Mouse (Mus musculus) heart, adult 18-20 months (tissue): ENCODE data around the gene Rabep2. TPM values are rescaled to one million over a fixed set of nuclear protein-coding genes. Genes with fewer than 3 reads are reported as not detected.

Experiments
- DNase-seq, 2 experiments: peaks; one replicate each; pipeline ENCODE4 v3.0.0; 2021 to 2022; ENCODE audit warnings: mixed read lengths in 1 of 2
- total RNA-seq, 2 experiments: library from RNA; stranded (reverse); gene quantifications; 2 replicates each; pipeline ENCODE4 v1.2.3; 2021

Rabep2 gene
- total RNA-seq, 2 experiments from 2014 or later, result 5.5 to 7.5 TPM

DNA sequence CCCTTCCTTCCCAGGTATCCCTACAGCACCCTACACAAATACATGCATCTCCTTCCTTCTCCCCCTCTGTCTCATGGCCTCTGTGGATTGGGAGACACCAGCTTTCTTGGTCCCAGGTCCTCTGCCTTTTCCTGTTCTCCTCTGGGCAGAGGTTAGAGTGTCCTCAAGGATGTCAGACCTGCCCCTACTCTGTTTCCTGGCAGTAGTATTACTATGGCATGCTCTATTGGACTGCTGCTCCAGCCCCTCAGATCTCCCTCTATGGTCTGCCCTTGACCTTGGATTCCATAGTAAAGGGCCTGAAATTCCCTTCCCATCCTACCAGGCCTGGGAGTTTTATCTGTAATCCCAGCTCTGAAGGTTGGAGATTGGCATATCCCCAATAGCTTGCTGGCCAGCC lies 1.6 kb downstream of the Rabep2 start:
- no peak for DNase-seq

DNA sequence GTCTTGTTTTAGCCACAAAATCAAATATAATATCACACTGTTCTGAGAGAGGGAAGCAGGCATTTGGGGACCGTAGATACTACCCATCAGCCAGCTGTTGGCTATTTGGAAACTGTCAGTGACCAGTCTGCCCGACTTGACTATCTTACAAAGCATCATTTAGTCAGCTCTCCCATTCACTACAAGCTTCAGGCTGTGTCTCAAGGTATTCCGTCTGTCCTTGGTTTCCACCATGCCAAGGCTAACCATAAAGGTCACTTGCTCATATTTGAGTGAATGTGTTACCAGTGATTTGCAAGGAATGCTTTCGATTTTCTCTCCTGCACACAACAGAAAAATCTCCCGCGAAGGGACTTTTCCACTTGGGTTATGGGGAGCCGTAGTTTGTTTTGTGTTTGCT lies 6.2 kb downstream of the Rabep2 start:
- no peak for DNase-seq

DNA sequence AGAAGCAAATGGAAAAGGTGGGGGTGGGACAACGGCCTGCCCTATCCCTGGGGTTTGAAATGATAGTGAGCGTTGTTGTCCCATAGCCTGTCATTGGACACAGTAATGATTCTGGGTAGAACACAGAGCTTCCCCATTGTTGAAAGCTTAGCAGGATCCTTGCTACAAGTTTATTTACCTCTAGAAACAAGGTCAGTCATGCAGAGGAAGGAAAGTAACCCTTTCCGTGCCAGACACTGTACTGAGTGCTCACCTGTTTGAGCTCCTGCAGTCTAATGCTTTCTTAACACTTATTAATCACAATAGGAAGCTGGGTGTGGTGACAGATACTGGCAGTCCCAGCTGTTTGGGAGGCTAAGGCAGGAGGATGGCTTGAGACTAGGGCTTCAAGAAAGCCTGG lies 7.2 kb downstream of the Rabep2 start:
- DNase-seq, result no peak

DNA sequence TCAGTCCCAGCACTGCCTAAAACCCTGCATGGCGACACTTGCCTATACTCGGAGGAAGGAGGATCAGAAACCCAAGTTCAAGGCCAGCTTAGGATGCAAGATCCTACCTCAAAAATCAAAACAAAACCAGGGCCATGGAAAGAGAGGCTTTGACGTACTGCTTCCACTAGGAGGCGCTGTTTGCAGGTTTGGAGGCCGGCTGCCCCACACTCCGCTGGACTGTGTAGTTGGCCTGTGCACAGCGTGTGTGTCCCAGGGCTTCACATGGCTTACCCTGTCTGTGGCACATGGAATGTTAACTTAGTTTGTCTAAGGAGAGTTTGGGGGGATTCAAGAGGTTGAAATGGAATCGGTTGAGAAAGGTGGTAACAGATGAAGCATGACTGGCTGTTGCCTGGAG lies 8.3 kb downstream of the Rabep2 start:
- DNase-seq, result peak; percentile 34 to 79

DNA sequence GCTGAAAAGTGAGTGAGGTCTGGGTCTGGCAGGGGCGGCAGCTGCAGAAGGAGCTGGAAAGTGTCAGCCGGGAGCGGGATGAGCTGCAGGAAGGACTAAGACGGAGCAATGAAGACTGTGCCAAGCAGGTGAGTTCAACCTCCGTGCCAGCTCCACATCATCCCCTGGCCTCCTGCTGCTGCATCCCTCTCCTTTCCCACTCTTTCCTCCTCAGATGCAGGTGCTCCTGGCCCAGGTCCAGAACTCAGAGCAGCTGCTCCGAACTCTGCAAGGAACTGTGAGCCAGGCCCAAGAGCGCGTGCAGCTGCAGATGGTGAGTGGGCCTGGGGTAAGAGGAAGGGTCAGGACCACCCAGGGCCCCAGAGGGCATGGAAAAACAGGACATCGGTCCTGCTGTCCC lies 11.6 kb downstream of the Rabep2 start:
- DNase-seq, result no peak

DNA sequence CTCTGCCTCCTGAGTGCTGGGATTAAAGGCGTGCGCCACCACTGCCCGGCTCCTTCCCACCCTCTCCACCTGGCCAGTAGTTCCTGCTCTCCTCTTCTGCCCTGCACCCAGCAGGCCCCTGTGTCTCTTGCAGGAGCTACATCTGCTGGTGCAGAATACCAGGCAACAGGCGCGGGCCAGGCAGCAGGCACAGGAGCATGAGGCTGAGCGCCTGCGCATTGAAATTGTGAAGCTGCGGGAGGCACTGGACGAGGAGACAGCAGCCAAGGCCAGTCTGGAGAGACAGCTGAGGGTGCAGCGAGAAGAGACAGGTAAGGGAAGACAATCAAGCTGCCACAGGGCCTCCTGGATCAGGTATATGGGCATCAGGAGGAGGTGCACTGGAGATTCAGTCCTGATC lies 15.4 kb downstream of the Rabep2 start:
- no peak for DNase-seq

DNA sequence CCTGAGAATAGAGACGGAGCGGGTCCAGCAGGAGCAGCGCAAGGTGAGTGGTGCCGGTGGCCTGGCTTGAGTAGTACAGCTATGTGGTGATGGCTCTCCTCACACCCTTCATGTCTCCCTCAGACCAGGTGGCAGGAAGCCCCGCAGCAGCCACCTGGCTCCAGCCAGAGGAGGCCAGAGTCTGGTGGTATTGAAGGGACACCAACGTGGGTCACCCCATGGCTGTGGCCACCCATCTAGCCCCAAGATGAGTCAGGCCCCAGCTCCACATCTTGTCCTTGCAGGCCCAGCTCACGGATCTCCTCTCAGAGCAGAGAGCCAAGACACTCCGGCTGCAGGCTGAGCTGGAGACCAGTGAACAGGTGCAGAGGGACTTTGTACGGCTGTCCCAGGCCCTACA lies 16.0 kb downstream of the Rabep2 start:
- DNase-seq, result no peak

DNA sequence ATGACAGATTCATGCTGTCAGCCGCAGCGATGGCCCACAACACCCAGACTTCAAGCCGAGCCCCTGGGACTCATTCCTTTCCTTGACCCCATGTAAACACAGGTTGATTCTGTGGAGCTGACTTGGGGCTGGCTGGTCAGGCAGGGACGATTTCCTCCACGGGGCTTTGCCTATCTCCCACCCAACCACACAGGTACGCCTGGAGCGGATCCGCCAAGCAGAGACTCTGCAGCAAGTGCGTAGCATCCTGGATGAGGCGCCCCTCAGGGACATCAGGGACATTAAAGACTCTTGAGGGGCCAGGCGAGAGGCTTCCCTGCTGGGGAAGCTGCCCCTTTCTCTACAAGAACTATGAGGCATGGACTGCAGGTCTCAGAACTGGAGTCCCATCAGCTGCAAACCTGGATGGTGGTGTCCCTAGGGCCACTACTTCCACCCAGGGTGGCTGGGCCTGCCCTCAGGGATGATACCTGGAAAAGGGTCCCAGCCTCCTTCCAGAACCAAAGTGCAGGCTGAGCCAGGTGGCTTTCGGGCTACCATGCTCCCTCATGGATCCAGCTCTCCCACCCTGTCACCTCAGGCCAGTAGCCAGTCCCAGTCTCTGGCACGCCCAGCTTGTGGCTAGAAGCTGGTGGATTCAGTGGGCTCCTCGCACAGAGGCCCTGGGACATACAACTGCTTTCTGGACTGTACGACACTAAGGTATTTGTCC lies 16.7 kb downstream of the Rabep2 start:
- no peak for DNase-seq

DNA sequence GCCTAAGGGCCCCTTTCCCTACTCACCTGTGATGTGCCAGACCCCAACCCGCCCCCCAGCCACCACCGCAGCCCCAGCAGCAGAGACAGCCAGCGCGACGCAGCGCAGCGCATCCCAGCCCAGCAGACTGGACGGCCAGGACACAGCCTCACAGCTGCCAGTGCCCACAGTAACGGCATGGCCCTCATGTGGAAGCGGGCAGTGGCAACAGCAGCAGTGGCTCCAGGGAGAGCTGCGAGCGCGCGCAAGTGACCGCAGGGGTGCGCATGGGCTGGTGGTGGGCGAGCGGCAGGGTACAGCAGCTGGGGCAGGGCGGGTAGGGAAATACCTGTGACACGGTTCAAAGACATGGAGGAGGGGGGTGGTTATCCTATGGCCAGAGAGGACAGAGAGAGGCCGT lies 17.7 kb downstream of the Rabep2 start:
- DNase-seq, result no peak

DNA sequence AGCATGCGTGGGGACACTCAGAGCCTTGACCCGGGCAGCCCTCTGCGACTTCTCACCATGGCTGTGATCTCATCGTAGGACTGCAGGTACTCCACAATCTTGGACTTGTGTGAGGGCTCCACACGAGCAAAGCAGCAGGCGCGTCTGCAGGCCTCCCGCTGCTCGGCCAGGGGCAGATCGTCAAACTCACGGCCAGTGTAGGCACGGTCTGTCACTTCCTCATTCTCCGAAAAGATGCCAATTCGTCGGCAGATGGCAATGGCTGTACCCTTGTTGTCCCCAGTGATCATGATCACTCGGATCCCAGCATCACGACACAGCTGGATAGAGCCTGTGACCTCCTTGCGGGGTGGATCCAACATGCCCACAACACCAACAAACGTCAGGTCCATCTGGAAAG lies 19.9 kb downstream of the Rabep2 start:
- DNase-seq, result no peak

DNA sequence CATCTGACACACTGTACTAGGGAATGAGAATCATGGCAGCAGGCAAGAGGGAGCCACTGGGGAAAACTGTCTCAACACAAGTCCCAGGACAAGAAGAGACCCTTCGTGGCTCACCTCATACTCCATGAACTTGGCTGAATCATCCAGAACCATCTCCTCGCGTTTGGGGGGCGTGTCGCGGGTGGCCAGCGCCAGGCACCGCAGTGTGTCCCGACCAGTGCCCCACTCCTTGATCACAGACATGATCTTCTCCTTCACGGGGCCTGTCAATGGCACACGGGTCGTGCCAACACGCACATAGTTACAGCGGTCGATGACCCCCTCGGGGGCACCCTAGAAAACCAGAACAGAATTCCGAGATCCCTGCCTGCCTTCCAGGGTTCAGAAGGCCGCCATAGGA lies 21.4 kb downstream of the Rabep2 start:
- no peak for DNase-seq

DNA sequence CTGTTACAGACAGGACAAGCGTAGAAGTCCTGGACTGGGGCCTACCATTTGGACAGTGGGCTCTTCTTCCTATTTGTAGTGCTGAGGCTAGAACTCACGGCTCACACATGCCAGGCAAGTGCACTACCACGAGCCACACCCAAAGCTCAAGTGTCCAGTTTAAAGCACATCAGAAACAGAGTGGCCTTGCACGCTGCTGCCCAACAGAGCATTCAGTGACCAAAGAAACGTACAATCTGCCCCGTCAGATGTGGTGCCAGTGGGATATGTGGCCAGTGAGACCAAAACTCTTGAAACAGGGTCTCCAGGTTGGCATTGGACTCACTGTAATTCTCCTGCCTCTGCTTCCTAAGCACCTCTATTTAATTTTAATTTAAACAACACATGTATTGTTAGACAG lies 22.1 kb downstream of the Rabep2 start:
- no peak for DNase-seq

DNA sequence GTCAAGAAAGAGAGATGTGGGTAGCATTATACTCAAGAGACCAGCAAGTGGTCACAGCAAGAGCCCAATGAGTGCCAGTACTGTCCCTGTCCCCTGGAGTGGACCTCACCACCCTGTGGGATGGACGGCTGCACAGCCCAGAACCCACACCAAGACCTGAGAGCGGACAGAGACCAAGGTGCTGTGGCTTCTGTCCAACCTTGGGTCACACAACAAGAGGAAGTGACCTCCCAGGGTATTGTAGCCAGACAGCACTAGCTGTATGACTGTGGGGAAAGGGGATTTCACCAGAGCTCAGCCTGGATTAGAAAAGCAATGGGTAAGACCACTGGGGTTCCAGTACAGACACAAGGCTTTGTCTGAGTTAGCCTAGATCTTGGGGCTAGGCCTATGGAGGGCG lies 23.7 kb downstream of the Rabep2 start:
- no peak for DNase-seq

DNA sequence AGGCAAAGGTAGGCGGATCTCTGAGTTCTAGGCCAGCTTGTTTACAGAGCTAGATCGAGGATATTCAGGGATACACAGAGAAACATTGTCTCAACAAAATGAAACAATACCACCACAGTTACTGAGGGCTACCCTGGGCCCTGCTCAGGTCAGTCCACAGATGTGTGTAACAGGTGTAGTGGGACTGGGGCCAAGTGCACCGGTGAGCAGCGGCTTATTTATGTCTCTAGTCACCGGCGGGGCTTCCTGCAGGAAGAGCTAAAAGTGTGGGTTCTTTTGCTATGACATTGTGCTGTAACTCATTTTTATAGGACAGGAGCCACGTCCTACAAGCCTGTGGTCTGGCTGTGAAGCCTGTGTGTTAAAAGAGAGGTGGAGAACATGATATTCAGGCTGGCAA lies 25.3 kb downstream of the Rabep2 start:
- DNase-seq, result no peak

DNA sequence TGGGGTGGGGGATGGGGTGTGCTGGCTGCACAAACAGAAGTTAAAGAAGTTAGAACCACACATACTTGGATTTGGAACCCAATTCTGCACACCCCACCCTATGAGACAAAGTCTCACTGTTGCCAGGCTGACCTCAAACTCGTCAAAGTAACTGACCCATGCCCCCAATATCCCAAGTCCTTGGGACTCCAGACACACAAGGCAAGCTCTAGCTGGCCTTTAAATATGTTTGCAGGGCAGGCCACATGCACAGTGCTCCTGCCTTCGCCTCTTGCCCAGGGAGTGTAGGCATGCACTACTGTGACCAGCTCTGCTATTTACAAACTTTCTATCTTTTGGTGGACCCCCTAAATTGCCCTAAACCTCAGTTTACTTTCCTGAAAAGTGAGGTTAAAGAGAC lies 26.7 kb downstream of the Rabep2 start:
- no peak for DNase-seq

DNA sequence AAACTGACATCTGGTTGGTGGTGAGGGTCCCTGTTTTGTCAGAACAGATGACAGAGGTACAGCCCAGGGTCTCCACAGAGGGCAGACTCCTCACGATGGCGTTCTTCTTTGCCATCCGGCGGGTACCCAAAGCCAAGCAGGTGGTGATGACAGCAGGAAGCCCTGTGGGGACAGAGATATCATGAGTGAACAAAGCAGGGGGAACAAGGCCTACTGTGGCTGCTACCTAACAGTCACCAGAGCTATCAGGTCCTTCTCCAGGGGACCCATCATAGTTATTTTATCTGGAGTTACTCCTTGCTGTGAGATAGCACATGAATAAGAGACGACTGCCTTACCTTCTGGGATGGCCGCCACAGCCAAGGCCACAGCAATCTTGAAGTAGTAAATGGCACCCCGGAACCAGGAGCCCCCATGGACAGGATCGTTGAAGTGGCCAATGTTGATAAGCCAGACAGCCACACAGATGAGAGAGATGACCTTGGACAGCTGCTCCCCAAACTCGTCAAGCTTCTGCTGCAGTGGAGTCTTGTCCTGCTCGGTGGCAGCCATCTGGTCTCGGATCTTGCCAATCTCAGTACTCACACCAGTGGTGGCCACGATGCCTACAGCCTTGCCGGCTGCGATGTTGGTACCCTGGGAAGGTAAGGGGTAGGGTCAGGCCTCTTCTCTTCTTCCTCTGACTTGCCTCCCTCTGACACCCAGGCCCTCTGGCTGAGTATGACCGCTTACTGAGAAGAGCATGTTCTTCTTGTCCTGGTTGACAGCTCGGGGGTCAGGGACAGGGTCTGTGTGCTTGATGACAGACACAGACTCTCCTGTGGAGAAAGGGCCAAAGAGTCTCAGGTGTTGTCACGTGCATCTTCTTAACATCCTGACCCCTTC lies 28.1 kb downstream of the Rabep2 start:
- no peak for DNase-seq

DNA sequence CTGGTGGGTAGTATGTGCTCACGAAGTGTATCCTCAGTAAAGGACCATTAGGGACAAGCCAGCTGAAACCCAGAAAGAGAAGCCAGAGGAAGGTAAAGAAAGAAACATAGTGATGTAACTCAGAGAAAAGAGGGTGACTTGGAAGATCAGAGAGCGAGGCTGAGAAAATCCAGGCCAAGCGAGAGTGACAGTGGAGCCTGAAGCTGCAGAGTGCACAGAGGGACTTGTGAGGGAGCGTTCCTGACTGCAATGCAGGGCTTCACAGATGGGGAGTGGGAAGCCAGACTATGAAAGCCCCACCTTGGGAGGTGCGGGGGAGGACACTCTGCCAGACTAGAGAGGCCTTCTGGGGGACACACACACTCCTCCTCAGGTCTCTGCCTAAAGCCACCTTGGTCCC lies 29.7 kb downstream of the Rabep2 start:
- DNase-seq, result no peak

DNA sequence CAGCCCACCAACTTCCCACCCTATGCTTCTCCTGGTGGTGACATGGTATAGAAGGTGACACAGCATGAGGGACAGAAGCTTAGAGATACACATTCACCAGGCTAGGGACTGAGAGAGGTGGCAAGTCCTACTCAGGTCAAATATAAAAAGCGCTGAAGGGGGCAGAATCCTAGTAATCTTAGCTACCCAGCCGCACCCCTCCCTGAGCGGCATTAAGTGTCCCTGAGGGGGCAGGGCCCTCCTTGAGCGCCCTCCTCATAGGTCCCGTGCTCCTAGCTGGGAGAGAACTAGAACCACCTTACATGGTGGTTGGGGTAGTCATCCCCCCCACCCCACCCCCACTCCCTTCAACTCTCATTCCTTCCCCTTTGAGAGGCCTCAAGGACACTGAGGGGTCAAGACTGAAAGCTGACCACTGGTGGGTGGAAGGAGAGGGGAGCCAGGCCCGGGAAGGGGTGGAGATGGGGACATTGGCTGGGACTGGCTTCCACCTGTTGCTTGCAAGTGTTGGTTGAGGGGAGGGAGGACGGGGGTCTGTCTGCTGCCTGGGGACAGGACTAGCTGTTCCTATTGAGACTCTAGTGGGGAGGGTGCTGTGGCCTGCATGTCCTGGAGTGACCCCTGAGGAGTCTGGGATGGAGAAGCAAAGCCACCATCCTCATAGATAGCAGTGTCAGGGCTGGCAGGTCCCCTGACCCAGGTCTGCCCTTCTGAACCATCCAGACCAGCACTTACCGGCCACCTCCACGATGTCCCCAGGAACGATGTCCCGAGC lies 30.5 kb downstream of the Rabep2 start:
- no peak for DNase-seq

DNA sequence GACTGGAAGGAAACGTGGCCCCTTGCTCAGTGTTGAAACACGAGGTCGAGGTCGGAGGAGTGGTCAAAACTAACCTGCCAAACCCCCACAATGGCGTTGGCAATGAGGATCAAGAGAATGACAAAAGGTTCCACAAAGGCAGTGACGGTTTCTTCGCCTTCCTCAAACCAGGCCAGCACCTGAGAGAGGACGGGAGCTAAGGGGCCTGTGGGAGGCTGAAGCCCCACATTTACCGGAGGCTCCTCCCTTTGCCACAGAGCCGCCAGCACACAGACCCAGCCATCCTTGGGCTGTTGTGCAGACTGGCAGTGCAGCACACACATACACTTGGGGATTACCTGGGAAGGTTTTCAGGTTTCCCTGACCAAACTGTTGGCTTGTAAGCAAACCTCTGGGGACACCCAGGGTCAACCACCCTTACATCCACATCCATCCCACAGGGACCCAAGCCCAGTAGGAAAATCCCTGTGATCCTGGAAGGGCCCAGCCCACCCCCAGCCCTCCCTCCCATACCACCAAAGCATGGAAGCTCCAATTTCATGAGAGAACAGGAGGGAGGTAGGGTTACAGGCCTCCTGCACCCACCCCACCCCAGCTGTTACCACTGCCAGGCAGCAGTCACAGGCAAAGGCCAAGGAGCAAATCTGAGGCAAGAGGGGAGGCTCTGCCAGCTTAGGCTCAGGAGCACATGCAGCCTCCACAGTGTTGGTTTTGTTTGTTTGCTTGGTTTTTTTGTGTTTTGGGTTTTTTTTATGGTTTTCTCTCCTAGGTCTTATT lies 32.3 kb downstream of the Rabep2 start:
- no peak for DNase-seq

DNA sequence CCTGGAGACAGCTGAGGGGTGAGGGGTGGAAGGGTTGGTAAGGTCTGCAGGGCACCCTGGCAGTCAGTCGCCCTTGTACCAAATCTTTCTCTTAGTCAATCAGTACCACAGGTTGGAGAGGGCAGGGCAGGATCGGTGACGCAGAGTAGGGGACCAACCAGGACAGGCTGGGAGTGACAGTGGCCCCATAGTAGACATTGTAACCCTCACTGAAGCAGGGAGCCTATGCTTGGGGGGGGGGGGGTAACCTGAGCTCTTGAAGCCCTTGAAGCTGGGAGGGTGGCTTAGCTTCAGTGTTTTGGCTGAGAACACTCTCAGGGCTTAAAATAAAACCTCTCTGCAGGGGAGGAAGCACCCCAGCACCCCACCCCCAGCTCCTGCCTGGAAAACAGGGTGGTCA lies 33.1 kb downstream of the Rabep2 start:
- no peak for DNase-seq

DNA sequence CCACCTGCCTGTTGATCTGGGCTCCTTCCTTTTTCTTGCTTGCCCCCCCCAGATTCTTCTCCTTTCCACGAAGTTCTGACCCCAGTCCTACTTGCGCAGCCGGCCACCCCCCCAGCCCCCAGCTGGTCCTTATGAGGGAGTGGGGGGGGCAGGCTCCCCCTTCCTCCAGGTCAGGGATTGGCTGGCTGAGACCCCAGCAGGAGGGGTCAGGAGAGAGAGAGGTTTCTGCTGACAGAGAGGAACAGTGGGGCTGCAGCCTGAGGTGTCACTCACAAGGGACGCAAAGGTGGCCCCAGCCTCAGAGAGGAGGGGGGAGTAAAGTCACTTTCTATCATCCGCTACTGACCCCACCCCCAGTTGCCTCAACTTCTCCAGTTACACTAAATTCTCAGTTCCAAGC lies 34.4 kb downstream of the Rabep2 start, which contains the start of gene Atp2a1:
Gene Atp2a1, minus strand, starts transcription at position 105 of the 400 bp plus-strand sequence.
- DNase-seq, result no peak

DNA sequence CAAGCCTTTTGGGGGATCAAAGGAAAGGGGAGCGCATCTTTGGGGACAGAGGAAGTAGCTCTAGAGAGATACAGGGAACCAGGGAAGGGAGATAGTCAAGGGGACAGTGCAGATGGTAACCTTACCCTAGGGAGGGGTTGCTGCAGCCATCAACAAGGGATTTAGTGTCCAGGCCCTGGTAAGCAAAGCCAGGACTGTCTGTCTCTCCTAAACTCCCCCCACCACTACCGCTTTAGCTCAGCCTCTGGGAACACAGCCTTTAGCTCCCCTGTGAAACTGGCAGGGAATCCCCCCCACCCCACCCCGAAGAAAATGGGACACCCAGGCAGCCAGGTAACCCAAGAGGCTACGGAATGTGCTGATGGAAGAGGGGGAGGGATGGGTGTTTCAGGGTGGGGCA lies 35.0 kb downstream of the Rabep2 start:
- no peak for DNase-seq
